In the genomic region with DNA sequence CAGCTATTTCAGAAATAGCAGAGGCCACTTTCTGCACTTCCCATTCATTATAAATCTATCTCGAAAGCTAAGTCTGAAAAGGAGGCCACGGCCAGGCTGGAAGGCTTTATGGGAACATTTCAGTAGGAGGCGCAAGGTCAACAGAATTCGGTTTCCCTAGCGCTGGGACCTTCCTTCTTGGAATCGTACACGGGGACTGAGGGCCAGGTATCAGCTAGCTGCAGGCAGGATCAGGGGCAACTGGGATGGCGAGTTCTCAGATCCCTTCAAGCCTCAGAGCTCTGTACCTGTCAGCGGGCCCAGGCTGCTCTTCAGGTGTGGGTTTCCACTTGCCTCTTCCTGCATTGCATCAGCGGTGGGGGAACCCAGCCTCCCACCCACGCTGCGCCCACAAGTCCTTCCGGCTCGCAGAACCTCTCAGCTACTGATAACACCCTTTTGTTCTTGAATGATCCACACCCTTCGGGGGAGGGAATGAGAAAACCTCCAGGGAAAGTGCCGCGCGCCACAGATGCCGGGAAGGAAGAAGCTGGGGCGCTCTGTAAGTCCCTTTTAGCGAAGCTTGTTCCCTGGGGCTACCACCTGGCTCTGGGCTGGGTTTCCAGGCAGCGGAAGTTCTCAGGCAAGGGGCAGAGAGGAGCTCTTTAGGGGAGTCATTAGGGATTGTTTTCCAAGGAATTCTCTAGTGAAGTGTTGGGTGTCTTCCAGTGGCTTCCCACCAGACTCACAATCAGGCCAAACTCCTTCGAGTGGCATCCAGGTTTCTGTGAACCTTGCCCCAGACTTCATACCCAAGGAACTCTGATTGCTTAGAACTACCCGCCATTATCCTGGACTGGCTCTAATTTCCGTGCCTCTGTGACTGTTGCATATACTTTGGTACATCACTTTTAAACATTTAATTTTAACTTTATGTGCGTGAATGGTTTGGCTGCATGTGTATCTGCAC, we compare ENCODE assay signal across 8 mouse cellular contexts. TPM values are rescaled to one million over a fixed set of nuclear protein-coding genes. Genes with fewer than 3 reads are reported as not detected.
A peak's percentile ranks its signal among the peaks of the same experiment; 100 is the strongest.
DNase-seq lines count a peak whose midpoint lies in the region; ATAC-seq and TF ChIP-seq lines count a peak whose summit lies in the region.

Gene Mrpl33, plus strand, starts transcription at position 455 of the 949 bp plus-strand sequence.

- TF ChIP-seq EP300 in heart, adult 2 months (IDR thresholded peaks at IDR 0.05; ENCODE audit: insufficient read depth, low read depth, low read length) = peak; percentile 37; the same call in 1 of the 2 replicates

- no peak within 1 kb of the TSS for H3K27ac ChIP-seq in embryonic facial prominence, embryonic 11.5 days (replicated peaks; ENCODE audit: low read depth, low read length)
- H3K27ac ChIP-seq in heart, adult 2 months = peak within 1 kb of the TSS; percentile 66
- no peak within 1 kb of the TSS for H3K27ac ChIP-seq in midbrain, postnatal 0 days (ENCODE audit: low read depth, low read length)
- H3K27ac ChIP-seq in stomach, embryonic 14.5 days (ENCODE audit: low read length) = peak within 1 kb of the TSS; percentile 70

- DNase-seq in B cell, adult 2 months = peak; percentile 60 to 64
- peak; percentile 76 for DNase-seq in adrenal gland, adult 8-10 months
- peak; percentile 66 for DNase-seq in embryonic facial prominence, embryonic 11.5 days (ENCODE audit: low spot score)
- DNase-seq in heart, adult 2 months = peak; percentile 62 to 67
- peak; percentile 11 to 14 for DNase-seq in kidney, adult 8-10 months
- DNase-seq in liver = peak; percentile 41
- peak; percentile 61 for DNase-seq in midbrain, postnatal 0 days (ENCODE audit: low spot score)

- H3K9me3 ChIP-seq in embryonic facial prominence, embryonic 11.5 days (replicated peaks; ENCODE audit: control insufficient read depth, low read length) = no peaks in the 10 kb centered on the region
- H3K9me3 ChIP-seq in midbrain, postnatal 0 days (ENCODE audit: low read length) = no peaks in the 10 kb centered on the region
- no peaks in the 10 kb centered on the region for H3K9me3 ChIP-seq in stomach, embryonic 14.5 days (ENCODE audit: control insufficient read depth, low read depth, low read length)

- TF ChIP-seq POLR2A in heart, adult 2 months (IDR thresholded peaks at IDR 0.05; ENCODE audit: insufficient read depth, low read depth, low read length) = no peak

- WGBS in embryonic facial prominence, embryonic 11.5 days = 7% methylated on average over 26 of the region's 26 CpGs
- WGBS in heart, adult 2 months = 14% methylated on average over 26 of the region's 26 CpGs
- WGBS in midbrain, postnatal 0 days = 7% methylated on average over 26 of the region's 26 CpGs
- 9% methylated on average over 26 of the region's 26 CpGs for WGBS in stomach, embryonic 14.5 days

- 0 out of 2 replicates have a peak, but pooled peaks have one; percentile 56 for ATAC-seq in embryonic facial prominence, embryonic 11.5 days (replicated peaks; ENCODE audit: insufficient number of reproducible peaks, low FRiP score, low TSS enrichment, low read depth)
- ATAC-seq in midbrain, postnatal 0 days (ENCODE audit: low FRiP score) = 0 out of 2 replicates have a peak, but pooled peaks have one; percentile 10
- ATAC-seq in stomach, embryonic 14.5 days (ENCODE audit: insufficient number of reproducible peaks, insufficient read depth, low FRiP score, low read depth) = peak; percentile 80

- peak; percentile 65 for TF ChIP-seq CTCF in heart, adult 2 months (IDR thresholded peaks at IDR 0.05)
- peak; percentile 60 for TF ChIP-seq CTCF in midbrain, postnatal 0 days (IDR thresholded peaks at IDR 0.05)

- H3K36me3 ChIP-seq in embryonic facial prominence, embryonic 11.5 days (replicated peaks; ENCODE audit: control insufficient read depth, insufficient read depth, low read depth, low read length) = no peaks in the 10 kb centered on the region
- H3K36me3 ChIP-seq in heart, adult 2 months (ENCODE audit: control insufficient read depth, insufficient read depth, low read length) = no peaks in the 10 kb centered on the region
- no peaks in the 10 kb centered on the region for H3K36me3 ChIP-seq in midbrain, postnatal 0 days (ENCODE audit: insufficient read depth, low read length)
- H3K36me3 ChIP-seq in stomach, embryonic 14.5 days (ENCODE audit: control insufficient read depth, insufficient read depth, low read length) = no peaks in the 10 kb centered on the region

- H3K79me2 ChIP-seq in heart, adult 2 months (replicated peaks; ENCODE audit: control insufficient read depth, insufficient read depth, low read length) = no peaks in the 10 kb centered on the region

- peak within 1 kb of the TSS; percentile 43 for H3K4me2 ChIP-seq in embryonic facial prominence, embryonic 11.5 days (ENCODE audit: low read depth, low read length)
- peak within 1 kb of the TSS; percentile 49 for H3K4me2 ChIP-seq in midbrain, postnatal 0 days (ENCODE audit: low read depth, low read length, poor library complexity, severe bottlenecking)
- H3K4me2 ChIP-seq in stomach, embryonic 14.5 days (replicated peaks; ENCODE audit: low read depth, low read length) = peak within 1 kb of the TSS; percentile 61

- no peaks in the 10 kb centered on the region for H3K4me1 ChIP-seq in embryonic facial prominence, embryonic 11.5 days (ENCODE audit: control insufficient read depth, insufficient read depth, low read length)
- H3K4me1 ChIP-seq in heart, adult 2 months (ENCODE audit: control insufficient read depth, insufficient read depth, low read length) = peaks cover 5% of the 10 kb centered on the region
- H3K4me1 ChIP-seq in midbrain, postnatal 0 days (ENCODE audit: insufficient read depth, low read length) = peaks cover 4% of the 10 kb centered on the region
- peaks cover 17% of the 10 kb centered on the region; the same call in 1 of the 2 replicates for H3K4me1 ChIP-seq in stomach, embryonic 14.5 days (ENCODE audit: control insufficient read depth, insufficient read depth, low read length)

- H3K27me3 ChIP-seq in embryonic facial prominence, embryonic 11.5 days (ENCODE audit: control insufficient read depth, insufficient read depth, low read length) = no peaks in the 10 kb centered on the region
- no peaks in the 10 kb centered on the region for H3K27me3 ChIP-seq in heart, adult 2 months (ENCODE audit: control insufficient read depth, insufficient read depth, low read length)
- H3K27me3 ChIP-seq in midbrain, postnatal 0 days (ENCODE audit: insufficient read depth, low read length) = no peaks in the 10 kb centered on the region
- no peaks in the 10 kb centered on the region for H3K27me3 ChIP-seq in stomach, embryonic 14.5 days (ENCODE audit: control insufficient read depth, insufficient read depth, low read length)

- H3K4me3 ChIP-seq in embryonic facial prominence, embryonic 11.5 days (ENCODE audit: low read depth, low read length) = peak within 1 kb of the TSS; percentile 14; the same call in 1 of the 2 replicates
- peak within 1 kb of the TSS; percentile 50 for H3K4me3 ChIP-seq in heart, adult 2 months
- peak within 1 kb of the TSS; percentile 30 for H3K4me3 ChIP-seq in midbrain, postnatal 0 days (ENCODE audit: low read depth, low read length)
- peak within 1 kb of the TSS; percentile 26 for H3K4me3 ChIP-seq in stomach, embryonic 14.5 days (ENCODE audit: low read depth, low read length)

- intact Hi-C loops in heart, adult 2 months (cut with DNase I) = loop anchor here (2.0 kb wide), 3 partner anchors 26 to 600 kb away; no protein-coding TSS in a partner anchor

- H3K9ac ChIP-seq in embryonic facial prominence, embryonic 11.5 days (replicated peaks; ENCODE audit: low read length) = peak within 1 kb of the TSS; percentile 35
- H3K9ac ChIP-seq in heart, adult 2 months (ENCODE audit: low read depth, low read length) = peak within 1 kb of the TSS; percentile 7
- H3K9ac ChIP-seq in midbrain, postnatal 0 days (replicated peaks; ENCODE audit: low read length, poor library complexity, severe bottlenecking) = peak within 1 kb of the TSS; percentile 34; the same call in 1 of the 2 replicates
- peak within 1 kb of the TSS; percentile 36; the same call in 1 of the 2 replicates for H3K9ac ChIP-seq in stomach, embryonic 14.5 days (replicated peaks; ENCODE audit: low read depth, low read length)

RNA-seq across cellular contexts. Expression of gene Mrpl33, which starts in this region (rescaled TPM):
- total RNA-seq in adrenal gland, adult 8-10 months (2022) = 100 to 1,000 TPM; 266 to 421 (median 323) TPM
- polyA plus RNA-seq in embryonic facial prominence, embryonic 11.5 days (2014; fragmentation: Nextera tagmentation; extraction: Ambion mirVana) = 245 and 246 TPM in 2 replicates
- total RNA-seq in heart, adult 2 months (2021) = 100 to 1,000 TPM; 281 to 332 TPM
- 47.7 and 66.6 TPM in 2 replicates for polyA plus RNA-seq in heart, adult 2 months (2012; rRNA removed)
- 79.9 and 114 TPM in 2 replicates for total RNA-seq in midbrain, postnatal 0 days (2014; rRNA removed)
- polyA plus RNA-seq in midbrain, postnatal 0 days (2015; fragmentation: Nextera tagmentation; extraction: Ambion mirVana) = 283 and 291 TPM in 2 replicates
- 301 and 326 TPM in 2 replicates for polyA plus RNA-seq in stomach, embryonic 14.5 days (2014; fragmentation: Nextera tagmentation; extraction: Ambion mirVana)

Comparison
In these comparisons a context has a peak if more than half of its experiments do, and no peak if none do; other contexts are left out.
1. DNase-seq: peak in every context shown above with its lines; median percentile 76 in adrenal gland, adult 8-10 months; 66 in embryonic facial prominence, embryonic 11.5 days; 64 in heart, adult 2 months; 62 in B cell, adult 2 months; 61 in midbrain, postnatal 0 days; 41 in liver; 12 in kidney, adult 8-10 months.
2. ATAC-seq: peak in every context shown above with its lines; median percentile 80 in stomach, embryonic 14.5 days; 56 in embryonic facial prominence, embryonic 11.5 days; 10 in midbrain, postnatal 0 days.
3. H3K27ac ChIP-seq: peak in heart, adult 2 months (single experiment) and stomach, embryonic 14.5 days (single experiment); none in embryonic facial prominence, embryonic 11.5 days (single experiment) and midbrain, postnatal 0 days (single experiment).
4. Peak in every context shown above with its lines, with median percentiles within 50 percentile points of each other: H3K4me2 ChIP-seq, H3K4me3 ChIP-seq and H3K9ac ChIP-seq.